Mouse (Mus musculus) MEL (cell line): ENCODE data around the gene Ifih1. TPM values are rescaled to one million over a fixed set of nuclear protein-coding genes. Genes with fewer than 3 reads are reported as not detected.

Source experiments
- DNase-seq: peaks from one replicate; pipeline ENCODE4 v3.0.0; 2011; ENCODE audit warnings: low read depth, low spot score
- H3K27ac ChIP-seq: 2 replicates; pipeline ENCODE4 v1.5.1; 2012; ENCODE audit warnings: low read depth, mild to moderate bottlenecking, control low read depth, low read length, moderate library complexity; ENCODE audit not compliant: control insufficient read depth
- H3K27me3 ChIP-seq, 2 experiments: fragments of 150-350 bp in 1 of 2; sonication (generic) in 1 of 2; 2 replicates each; pipeline ENCODE4 v1.6.1; 2012; ENCODE audit warnings: low read length in 2 of 2, mild to moderate bottlenecking in 2 of 2, improper control_type of control experiment in 1 of 2, moderate library complexity in 1 of 2; ENCODE audit not compliant: insufficient read depth in 2 of 2, control insufficient read depth in 1 of 2
- H3K36me3 ChIP-seq, 2 experiments: 2 replicates each; pipeline ENCODE4 v1.6.1; 2012 to 2014; ENCODE audit warnings: low read length in 2 of 2, improper control_type of control experiment in 1 of 2, inconsistent platforms in 1 of 2, mild to moderate bottlenecking in 1 of 2; ENCODE audit not compliant: insufficient read depth in 2 of 2, control insufficient read depth in 1 of 2
- H3K4me1 ChIP-seq, 2 experiments: fragments of 150-350 bp in 1 of 2; sonication (generic) in 1 of 2; 2 replicates each; pipeline ENCODE4 v1.6.1; 2012; ENCODE audit warnings: low read length in 2 of 2, improper control_type of control experiment in 1 of 2, mild to moderate bottlenecking in 1 of 2; ENCODE audit not compliant: insufficient read depth in 2 of 2, control insufficient read depth in 1 of 2
- H3K4me3 ChIP-seq, 2 experiments: fragments of 150-350 bp in 1 of 2; sonication (generic) in 1 of 2; 2 replicates each; pipeline ENCODE4 v1.5.1; 2012; ENCODE audit warnings: low read depth in 2 of 2, low read length in 2 of 2, mild to moderate bottlenecking in 2 of 2, moderate library complexity in 2 of 2, control low read depth in 1 of 2, improper control_type of control experiment in 1 of 2; ENCODE audit not compliant: control insufficient read depth in 1 of 2, insufficient read depth in 1 of 2
- H3K79me2 ChIP-seq: 2 replicates; pipeline ENCODE4 v1.6.1; 2012; ENCODE audit warnings: mild to moderate bottlenecking, low read length, moderate library complexity; ENCODE audit not compliant: control insufficient read depth, poor library complexity, insufficient read depth
- H3K9ac ChIP-seq: 2 replicates; pipeline ENCODE4 v1.6.1; 2012; ENCODE audit warnings: low read depth, mild to moderate bottlenecking, control low read depth, low read length, moderate library complexity; ENCODE audit not compliant: control insufficient read depth, poor library complexity, severe bottlenecking
- H3K9me3 ChIP-seq: fragments of 150-350 bp; sonication (generic); replicated peaks from 2 replicates; pipeline ENCODE4 v1.6.1; 2012; ENCODE audit warnings: mild to moderate bottlenecking, low read length, improper control_type of control experiment, moderate library complexity; ENCODE audit not compliant: insufficient read depth
- BHLHE40 ChIP-seq: IDR thresholded peaks from 2 replicates; pipeline ENCODE4 v1.6.1; 2012; ENCODE audit warnings: low read depth, mild to moderate bottlenecking, inconsistent platforms, low read length, improper control_type of control experiment, borderline replicate concordance
- CHD1 ChIP-seq: IDR thresholded peaks from 2 replicates; pipeline ENCODE4 v1.6.1; 2012; ENCODE audit warnings: low read depth, mild to moderate bottlenecking, inconsistent platforms, low read length, improper control_type of control experiment
- EP300 ChIP-seq, 2 experiments: IDR thresholded peaks; 2 replicates each; pipeline ENCODE4 v1.6.1; 2011; ENCODE audit warnings: improper control_type of control experiment in 2 of 2, low read length in 2 of 2, low read depth in 1 of 2, mild to moderate bottlenecking in 1 of 2
- ETS1 ChIP-seq: IDR thresholded peaks from 2 replicates; pipeline ENCODE4 v1.6.1; 2012; ENCODE audit warnings: low read depth, mild to moderate bottlenecking, inconsistent platforms, low read length, improper control_type of control experiment, moderate library complexity
- KAT2A ChIP-seq: conservative IDR thresholded peaks from 2 replicates; pipeline ENCODE4 v1.6.1; 2012; ENCODE audit warnings: low read depth, low read length, improper control_type of control experiment, inconsistent platforms
- MAX ChIP-seq: IDR thresholded peaks from 2 replicates; pipeline ENCODE4 v1.6.1; 2011; ENCODE audit warnings: low read length, improper control_type of control experiment
- MXI1 ChIP-seq: IDR thresholded peaks from 2 replicates; pipeline ENCODE4 v1.6.1; 2011; ENCODE audit warnings: mild to moderate bottlenecking, low read depth, low read length, improper control_type of control experiment
- MYB ChIP-seq: IDR thresholded peaks from 2 replicates; pipeline ENCODE4 v1.6.1; 2011; ENCODE audit warnings: mild to moderate bottlenecking, low read depth, low read length, improper control_type of control experiment
- MYC ChIP-seq: IDR thresholded peaks from 2 replicates; pipeline ENCODE4 v1.6.1; 2011; ENCODE audit warnings: low read depth, mild to moderate bottlenecking, low read length, improper control_type of control experiment, moderate library complexity
- NELFE ChIP-seq: IDR thresholded peaks from 2 replicates; pipeline ENCODE4 v1.6.1; 2011; ENCODE audit warnings: low read depth, low read length, improper control_type of control experiment
- POLR2A ChIP-seq, 2 experiments: IDR thresholded peaks; 2 replicates each; pipeline ENCODE4 v1.6.1; 2011 to 2012; ENCODE audit warnings: low read length in 2 of 2, mild to moderate bottlenecking in 2 of 2, control low read depth in 1 of 2, improper control_type of control experiment in 1 of 2, low read depth in 1 of 2, moderate library complexity in 1 of 2; ENCODE audit not compliant: control insufficient read depth in 1 of 2, insufficient read depth in 1 of 2, poor library complexity in 1 of 2
- RAD21 ChIP-seq: IDR thresholded peaks from 2 replicates; pipeline ENCODE4 v1.6.1; 2011; ENCODE audit warnings: mild to moderate bottlenecking, low read depth, low read length, improper control_type of control experiment
- RCOR1 ChIP-seq: IDR thresholded peaks from 2 replicates; pipeline ENCODE4 v1.6.1; 2012; ENCODE audit warnings: low read depth, mild to moderate bottlenecking, inconsistent platforms, low read length, improper control_type of control experiment
- SIN3A ChIP-seq: IDR thresholded peaks from 2 replicates; pipeline ENCODE4 v1.6.1; 2012; ENCODE audit warnings: low read length, improper control_type of control experiment, inconsistent platforms
- SMC3 ChIP-seq: IDR thresholded peaks from 2 replicates; pipeline ENCODE4 v1.6.1; 2011; ENCODE audit warnings: low read depth, low read length, improper control_type of control experiment
- TCF12 ChIP-seq: IDR thresholded peaks from 2 replicates; pipeline ENCODE4 v1.6.1; 2014; ENCODE audit warnings: low read depth, mild to moderate bottlenecking, inconsistent platforms, low read length, improper control_type of control experiment, moderate library complexity
- UBTF ChIP-seq: IDR thresholded peaks from 2 replicates; pipeline ENCODE4 v1.6.1; 2012; ENCODE audit warnings: low read depth, mild to moderate bottlenecking, inconsistent platforms, low read length, improper control_type of control experiment, moderate library complexity, borderline replicate concordance; ENCODE audit not compliant: insufficient read depth
- USF2 ChIP-seq, 2 experiments: IDR thresholded peaks; 2 replicates each; pipeline ENCODE4 v1.6.1; 2011 to 2012; ENCODE audit warnings: improper control_type of control experiment in 2 of 2, low read length in 2 of 2, borderline replicate concordance in 1 of 2, inconsistent platforms in 1 of 2, low read depth in 1 of 2, mild to moderate bottlenecking in 1 of 2; ENCODE audit not compliant: insufficient read depth in 1 of 2
- ZC3H11A ChIP-seq: IDR thresholded peaks from 2 replicates; pipeline ENCODE4 v1.6.1; 2012; ENCODE audit warnings: low read depth, mild to moderate bottlenecking, inconsistent platforms, low read length, improper control_type of control experiment
- polyA plus RNA-seq, 2 experiments: library from polyadenylated mRNA; stranded (reverse) in 1 of 2; unstranded in 1 of 2; fragments of >175 nt in 1 of 2; fragments of >200 nt in 1 of 2; gene quantifications; 2 replicates each; pipeline versions ENCODE4 v1.2.1 to v1.2.4; 2012; ENCODE audit warnings: low replicate concordance in 2 of 2, low read depth in 1 of 2; ENCODE audit not compliant: insufficient read length in 2 of 2, insufficient read depth in 1 of 2, missing spikeins in 1 of 2
- total RNA-seq: library from RNA; depleted of rRNA; stranded (reverse); fragments of 300-350 nt; gene quantifications from 2 replicates; pipeline ENCODE4 v1.2.3, GENCODE M21; 2012

Gene Ifih1
- total and polyA plus RNA-seq, 3 experiments = 11.4 to 71.9 (median 41.5) TPM

GRCm38 (mm10) chr2:62573753-62574159 is 72.3 kb downstream of the Ifih1 start, which contains the start of gene Fap:
TSS of gene Fap (minus strand) at chr2:62574075.
- Histone ChIP-seq H3K4me3 (no peak within 1 kb of the TSS), H3K4me1 (no peaks in the 10 kb centered on the region), H3K9ac (no peak within 1 kb of the TSS), H3K9me3 (no peaks in the 10 kb centered on the region), H3K36me3 (no peaks in the 10 kb centered on the region), H3K79me2 (no peaks in the 10 kb centered on the region), H3K27me3 (no peaks in the 10 kb centered on the region), H3K27ac (no peak within 1 kb of the TSS)
- TF ChIP-seq KAT2A (no peak), SMC3 (no peak), RCOR1 (no peak), CHD1 (no peak), BHLHE40 (no peak), POLR2A (IDR thresholded peaks at IDR 0.05; ENCODE audit: control insufficient read depth in 1 of 2, insufficient read depth in 1 of 2, low read depth in 1 of 2, low read length in 2 of 2, poor library complexity in 1 of 2) (no peak), TCF12 (no peak), ZC3H11A (no peak), USF2 (IDR thresholded peaks at IDR 0.05; ENCODE audit: borderline replicate concordance in 1 of 2, insufficient read depth in 1 of 2, low read depth in 1 of 2, low read length in 2 of 2) (no peak)
- DNase-seq = no peak

DNA sequence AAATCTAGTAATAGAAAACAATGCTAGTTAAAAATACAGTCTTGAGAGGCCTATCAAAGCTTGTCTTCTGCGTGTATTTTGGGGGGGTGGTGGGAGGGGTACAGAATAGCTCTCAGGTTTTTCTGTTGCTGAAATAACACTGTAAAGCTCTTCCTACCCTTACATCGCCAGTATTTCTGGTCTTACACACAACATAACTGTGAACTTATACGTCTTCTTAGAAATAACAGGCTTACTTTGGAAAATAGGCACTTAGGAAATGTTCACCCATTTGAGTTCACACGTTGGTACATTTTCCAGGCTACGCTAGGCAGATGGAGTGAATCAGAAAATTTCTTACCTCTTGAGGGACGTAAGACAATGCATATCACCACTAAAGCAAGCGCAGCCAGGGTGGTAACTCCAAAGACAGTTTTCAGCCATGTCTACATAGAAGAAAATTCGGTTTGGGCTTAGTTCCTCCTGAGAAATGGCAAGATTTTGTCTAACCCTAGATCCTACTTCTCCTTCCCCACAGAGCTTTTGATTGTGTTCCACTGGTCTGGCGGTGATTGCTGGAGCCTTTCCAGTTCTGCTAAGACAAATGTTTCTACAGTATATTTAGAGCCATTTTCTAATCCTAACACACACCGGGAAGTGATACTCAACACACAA is 72.8 kb downstream of the Ifih1 start:
- no peak overlapping the region for H3K4me3 ChIP-seq
- no peak for DNase-seq
- H3K27me3 ChIP-seq = no peaks in the 10 kb centered on the region
- H3K9me3 ChIP-seq = no peaks in the 10 kb centered on the region
- no peaks in the 10 kb centered on the region for H3K4me1 ChIP-seq
- no peak for TF ChIP-seq MYB
- no peak for TF ChIP-seq KAT2A
- no peak for TF ChIP-seq UBTF
- TF ChIP-seq RAD21 = no peak
- TF ChIP-seq BHLHE40 = no peak
- no peak for TF ChIP-seq ETS1
- TF ChIP-seq MAX = no peak
- no peak for TF ChIP-seq MYC
- TF ChIP-seq NELFE = no peak
- no peak for TF ChIP-seq SIN3A
- no peak for TF ChIP-seq MXI1
- no peak for TF ChIP-seq EP300 (IDR thresholded peaks at IDR 0.05; ENCODE audit: low read depth in 1 of 2, low read length in 2 of 2)
- H3K36me3 ChIP-seq = no peaks in the 10 kb centered on the region
- no peaks in the 10 kb centered on the region for H3K79me2 ChIP-seq
- H3K9ac ChIP-seq = no peak overlapping the region
- no peak overlapping the region for H3K27ac ChIP-seq
